Mouse (Mus musculus) brain, embryonic 14.5 days (tissue): Measurements from ENCODE around the gene Pthlh.

ENCODE experiments used
- CTCF ChIP-seq: fragments of 200-500 bp; IDR thresholded peaks from 2 replicates; pipeline ENCODE4 v1.5.1; 2012; ENCODE audit warnings: inconsistent platforms, mild to moderate bottlenecking, moderate library complexity, borderline replicate concordance; ENCODE audit not compliant: insufficient read depth, insufficient read length; ENCODE audit errors: extremely low read depth
- POLR2A ChIP-seq: fragments of 200-500 bp; IDR thresholded peaks from 2 replicates; pipeline ENCODE4 v1.6.1; 2012; ENCODE audit warnings: mild to moderate bottlenecking, inconsistent platforms, borderline replicate concordance; ENCODE audit not compliant: poor library complexity, insufficient read depth, insufficient read length, severe bottlenecking; ENCODE audit errors: extremely low read depth

- TF ChIP-seq CTCF (no peak), POLR2A (no peak)
Measured at GRCm38 (mm10) chr6:147226696-147227095, 37.3 kb downstream of the Pthlh start.
